Mouse (Mus musculus) liver, postnatal 0 days (tissue): ENCODE measurements around the gene Knstrn. TPM values are rescaled to one million over a fixed set of nuclear protein-coding genes. Genes with fewer than 3 reads are reported as not detected.
A peak's percentile ranks its signal among the peaks of the same experiment; 100 is the strongest.

ENCODE experiments used
- ATAC-seq: fragments of 200-750 bp; cut with Nextera tagmentation; 2 replicates; pipeline ENCODE4 v1.8.0; 2017; ENCODE audit warnings: mild to moderate bottlenecking, moderate library complexity
- DNase-seq: peaks from one replicate; pipeline ENCODE4 v3.0.0-alpha.2; 2016
- H3K27ac ChIP-seq: fragments of 300-500 bp; sonication (generic); 2 replicates; pipeline ENCODE4 v1.5.1; 2014; ENCODE audit warnings: antibody characterized with exemption, moderate library complexity, mild to moderate bottlenecking, low read depth
- H3K27me3 ChIP-seq: fragments of 300-500 bp; sonication (generic); 2 replicates; pipeline ENCODE4 v1.6.1; 2014; ENCODE audit warnings: low read length, control low read depth, mixed read lengths; ENCODE audit not compliant: insufficient read depth
- H3K36me3 ChIP-seq: fragments of 300-500 bp; sonication (generic); replicated peaks from 2 replicates; pipeline ENCODE4 v1.6.1; 2014; ENCODE audit warnings: mild to moderate bottlenecking, control low read depth, low read length, moderate library complexity, mixed read lengths; ENCODE audit not compliant: insufficient read depth
- H3K4me1 ChIP-seq: fragments of 300-500 bp; sonication (generic); 2 replicates; pipeline ENCODE4 v1.6.1; 2014; ENCODE audit warnings: antibody characterized with exemption, mild to moderate bottlenecking, control low read depth; ENCODE audit not compliant: insufficient read depth
- H3K4me2 ChIP-seq: fragments of 300-500 bp; sonication (generic); 2 replicates; pipeline ENCODE4 v1.6.1; 2014; ENCODE audit warnings: low read depth, mild to moderate bottlenecking, low read length, moderate library complexity, mixed read lengths
- H3K4me3 ChIP-seq: fragments of 300-500 bp; sonication (generic); 2 replicates; pipeline ENCODE4 v1.5.1; 2014; ENCODE audit warnings: low read depth, low read length
- H3K9ac ChIP-seq: fragments of 300-500 bp; sonication (generic); replicated peaks from 2 replicates; pipeline ENCODE4 v1.6.1; 2014; ENCODE audit warnings: mild to moderate bottlenecking, moderate library complexity
- H3K9me3 ChIP-seq: fragments of 300-500 bp; sonication (generic); 2 replicates; pipeline ENCODE4 v1.6.1; 2016; ENCODE audit warnings: mild to moderate bottlenecking, control low read depth, low read length, mixed read lengths
- CTCF ChIP-seq: sonication (generic); IDR thresholded peaks from 2 replicates; pipeline ENCODE4 v1.5.1; 2016; ENCODE audit warnings: antibody characterized with exemption, low read depth
- EP300 ChIP-seq: IDR thresholded peaks from 2 replicates; pipeline ENCODE4 v1.6.1; 2016; ENCODE audit warnings: antibody characterized with exemption, low read depth, mild to moderate bottlenecking
- WGBS: fragments of 180-500 bp; shearing (Covaris S2); extraction: QIAGEN DNeasy Blood & Tissue Kit; methylation state at CpG from one replicate; pipeline ENCODE4 v1.1.7; 2014; ENCODE audit not compliant: insufficient replicate concordance; 5-methylcytosine and 5-hydroxymethylcytosine counted together
- polyA plus RNA-seq: library from polyadenylated mRNA; unstranded; fragments of >200 nt; fragmentation: Nextera tagmentation; extraction: Ambion mirVana; gene quantifications from 2 replicates; pipeline ENCODE4 v1.2.1, GENCODE M21; 2015

The Knstrn gene
- polyA plus RNA-seq, 1 experiment from 2014 or later: 31.4 TPM

DNA sequence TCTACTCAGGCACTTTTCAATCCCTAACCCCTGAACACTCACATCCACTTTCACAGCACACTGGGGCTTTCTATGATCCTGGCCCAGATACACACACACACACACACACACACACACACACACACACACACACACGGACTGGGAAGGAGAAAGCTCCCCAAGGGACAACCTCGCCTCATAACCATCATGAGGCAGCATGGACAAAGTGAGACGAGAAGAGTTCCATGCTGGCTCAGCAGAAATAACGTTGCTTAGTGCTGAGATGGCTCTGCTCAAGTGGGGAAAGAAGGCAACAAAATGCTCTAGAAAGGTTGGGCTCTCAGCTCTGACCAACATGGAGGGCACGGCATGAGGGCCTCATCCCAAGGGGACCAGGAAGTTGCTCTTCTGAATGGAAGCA is 27.4 kb downstream of the Knstrn start:
- Histone ChIP-seq H3K4me3 (no peak overlapping the region), H3K4me2 (no peak overlapping the region), H3K36me3 (peaks cover 2% of the 10 kb centered on the region; the same call in 1 of the 2 replicates), H3K9ac (no peak overlapping the region), H3K27me3 (no peaks in the 10 kb centered on the region), H3K27ac (no peak overlapping the region), H3K9me3 (no peaks in the 10 kb centered on the region), H3K4me1 (peaks cover 9% of the 10 kb centered on the region)
- no peak for DNase-seq
- 0 out of 2 replicates have a peak, but pooled peaks have one; percentile 32 for ATAC-seq
- TF ChIP-seq CTCF (no peak), EP300 (no peak)
- WGBS: 61% methylated on average over 5 of the region's 5 CpGs

DNA sequence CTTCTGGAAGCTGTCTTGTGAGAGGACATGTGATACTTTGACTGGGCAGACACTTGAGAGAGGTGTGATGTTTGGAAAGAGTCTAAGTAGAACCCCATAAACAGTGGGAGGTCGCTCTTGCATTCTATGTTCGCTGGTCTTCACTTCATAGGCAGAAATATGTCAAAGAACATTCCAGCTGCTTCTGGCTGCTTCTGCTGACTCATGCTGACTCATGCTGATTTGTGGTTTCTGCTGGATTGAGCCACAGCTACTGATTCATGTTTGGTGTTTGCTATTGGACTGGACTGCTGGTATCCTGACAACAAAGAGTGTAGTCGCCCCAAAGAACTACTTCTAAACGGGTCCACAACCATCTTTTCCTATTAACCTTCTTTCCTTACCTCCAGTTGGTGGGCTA is 28.0 kb downstream of the Knstrn start:
- WGBS: 71% methylated on average over 4 of the region's 4 CpGs
- H3K4me3 ChIP-seq: no peak overlapping the region
- H3K36me3 ChIP-seq: 0 out of 2 replicates have a peak, but pooled peaks cover 2% of the 10 kb centered on the region
- no peaks in the 10 kb centered on the region for H3K9me3 ChIP-seq
- TF ChIP-seq EP300 (peak; percentile 84), CTCF (no peak)
- no peak overlapping the region for H3K9ac ChIP-seq
- H3K4me2 ChIP-seq: 0 out of 2 replicates have a peak overlapping the region, but pooled peaks have one; percentile 8
- ATAC-seq (peak; percentile 70), DNase-seq (peak; percentile 73)
- peaks cover 9% of the 10 kb centered on the region for H3K4me1 ChIP-seq
- no peak overlapping the region for H3K27ac ChIP-seq
- H3K27me3 ChIP-seq: no peaks in the 10 kb centered on the region

DNA sequence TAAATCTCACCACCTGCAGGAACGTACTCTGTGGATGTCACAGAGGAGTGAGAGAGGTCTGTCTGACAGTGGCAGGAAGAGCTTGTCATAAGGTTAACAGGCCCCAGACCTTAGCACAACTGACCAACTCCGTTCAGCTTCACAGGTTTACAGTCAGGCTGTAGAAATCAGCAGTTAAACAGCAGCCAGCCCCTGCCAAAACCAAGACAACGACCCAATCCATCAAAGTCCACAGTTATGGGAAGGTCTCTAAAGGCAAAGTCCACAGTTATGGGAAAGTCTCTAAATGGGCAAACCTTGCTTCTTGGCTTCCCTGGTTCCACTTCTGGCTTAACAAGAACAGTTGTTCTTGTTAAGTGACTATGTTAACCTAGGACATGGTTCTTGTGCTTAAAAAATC is 30.6 kb downstream of the Knstrn start:
- Histone ChIP-seq H3K36me3 (no peaks in the 10 kb centered on the region), H3K4me3 (no peak overlapping the region), H3K4me1 (peaks cover 17% of the 10 kb centered on the region), H3K27ac (no peak overlapping the region), H3K27me3 (no peaks in the 10 kb centered on the region), H3K4me2 (no peak overlapping the region), H3K9ac (no peak overlapping the region), H3K9me3 (no peaks in the 10 kb centered on the region)
- DNase-seq (no peak), ATAC-seq (no peak)
- 74% methylated on average over 3 of the region's 3 CpGs for WGBS
- no peak for TF ChIP-seq EP300
- TF ChIP-seq CTCF: no peak

DNA sequence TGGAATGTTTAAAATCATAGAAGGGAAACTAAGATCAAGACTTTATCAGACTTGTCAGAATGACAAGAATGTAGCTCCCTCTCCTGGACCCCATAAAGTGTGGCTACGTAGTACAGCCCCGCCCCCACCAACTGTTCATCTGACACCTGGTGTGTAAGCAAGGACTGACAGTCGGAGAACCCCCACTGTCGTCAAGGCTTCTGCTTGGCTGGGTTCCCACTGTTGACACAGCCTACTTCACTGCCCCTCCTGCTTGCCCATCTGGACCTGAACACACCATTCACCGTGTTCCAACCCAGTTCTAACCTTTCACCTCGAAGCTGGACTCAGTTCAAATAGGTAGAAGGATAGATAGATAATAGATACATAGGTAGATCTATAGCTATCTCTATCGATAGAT is 32.4 kb downstream of the Knstrn start:
- Histone ChIP-seq H3K4me1 (peaks cover 17% of the 10 kb centered on the region), H3K9me3 (no peaks in the 10 kb centered on the region), H3K9ac (no peak overlapping the region), H3K27ac (no peak overlapping the region), H3K4me2 (no peak overlapping the region), H3K27me3 (no peaks in the 10 kb centered on the region), H3K4me3 (no peak overlapping the region), H3K36me3 (no peaks in the 10 kb centered on the region)
- ATAC-seq (peak; percentile 91), DNase-seq (peak; percentile 78)
- 42% methylated on average over 7 of the region's 7 CpGs for WGBS
- no peak for TF ChIP-seq EP300
- TF ChIP-seq CTCF: peak; percentile 20; the same call in 1 of the 2 replicates

DNA sequence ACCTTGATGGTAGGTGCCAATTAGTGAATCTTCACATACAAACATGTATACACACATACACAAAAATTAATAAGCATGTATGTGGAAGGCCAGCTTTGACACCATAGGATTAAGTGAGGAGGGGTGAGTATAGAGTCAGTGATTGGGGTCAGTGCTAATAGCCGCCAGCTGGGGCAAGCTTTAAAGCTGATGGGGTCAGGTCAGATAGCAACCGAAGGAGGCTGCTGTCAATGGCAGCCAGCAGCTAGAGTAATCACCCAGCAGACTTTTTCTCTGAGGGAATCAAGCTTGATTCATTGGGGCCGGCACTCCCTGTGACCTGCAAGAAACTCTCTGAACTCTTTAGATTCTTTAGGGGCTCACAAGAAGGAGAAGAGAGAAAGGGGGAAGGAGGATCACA is 38.0 kb downstream of the Knstrn start:
- H3K36me3 ChIP-seq: no peaks in the 10 kb centered on the region
- no peak overlapping the region for H3K9ac ChIP-seq
- H3K9me3 ChIP-seq: no peaks in the 10 kb centered on the region
- TF ChIP-seq EP300 (no peak), CTCF (no peak)
- no peaks in the 10 kb centered on the region for H3K27me3 ChIP-seq
- ATAC-seq (no peak), DNase-seq (no peak)
- H3K4me3 ChIP-seq: no peak overlapping the region
- H3K27ac ChIP-seq: no peak overlapping the region
- H3K4me2 ChIP-seq: no peak overlapping the region
- WGBS: 65% methylated on average over 3 of the region's 3 CpGs
- H3K4me1 ChIP-seq: peaks cover 9% of the 10 kb centered on the region; the same call in 1 of the 2 replicates

DNA sequence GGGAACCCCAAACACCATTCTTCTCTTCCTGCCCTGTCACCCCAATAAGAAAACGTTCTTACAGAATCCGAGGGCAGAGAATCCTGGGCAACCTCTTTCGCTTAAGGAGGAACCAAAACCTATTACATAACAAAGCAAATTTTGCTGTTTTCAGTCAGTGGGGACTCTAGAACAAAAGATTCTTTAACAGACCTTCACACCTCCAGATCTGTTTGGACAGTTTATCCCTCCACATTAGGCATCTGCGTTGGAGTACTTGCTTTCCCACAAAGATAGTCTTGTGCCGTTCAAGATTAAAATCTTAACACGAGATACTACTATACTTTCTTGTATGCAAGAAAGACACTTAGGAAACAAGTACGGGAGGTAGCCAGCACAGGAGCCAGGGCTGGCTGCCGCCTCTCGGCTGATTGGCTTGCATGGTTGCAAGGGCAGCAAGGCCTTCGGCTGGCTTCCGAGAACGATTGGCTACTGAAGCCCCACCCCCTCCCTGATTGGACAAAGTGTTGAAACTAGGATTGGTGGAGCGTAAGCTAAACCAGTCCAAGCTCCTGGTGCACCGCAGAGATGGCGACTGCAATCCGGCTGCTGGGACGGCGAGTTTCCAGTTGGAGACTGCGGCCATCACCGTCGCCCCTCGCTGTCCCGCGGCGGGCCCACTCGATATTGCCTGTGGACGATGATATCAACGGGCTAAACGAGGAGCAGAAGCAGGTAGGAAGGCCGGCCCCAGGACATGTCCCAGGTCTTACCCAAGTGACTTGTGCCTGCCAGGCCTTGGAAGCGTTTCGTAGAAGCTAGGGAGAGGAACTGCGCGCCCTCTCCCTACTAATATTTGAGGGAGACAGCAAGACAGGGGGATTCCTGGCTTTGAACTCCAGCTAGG is 47.9 kb downstream of the Knstrn start, which contains the start of gene Ivd:
Gene Ivd (plus strand): TSS at position 501 of the 886 bp plus-strand sequence.
- H3K4me2 ChIP-seq: peak within 1 kb of the TSS; percentile 91
- H3K9ac ChIP-seq: peak within 1 kb of the TSS; percentile 80
- WGBS: under 1% methylated on average over 34 of the region's 34 CpGs
- peak; percentile 91 for DNase-seq
- peaks cover 16% of the 10 kb centered on the region for H3K4me1 ChIP-seq
- H3K4me3 ChIP-seq: peak within 1 kb of the TSS; percentile 66
- H3K27me3 ChIP-seq: no peaks in the 10 kb centered on the region
- peak within 1 kb of the TSS; percentile 85 for H3K27ac ChIP-seq
- no peaks in the 10 kb centered on the region for H3K36me3 ChIP-seq
- no peaks in the 10 kb centered on the region for H3K9me3 ChIP-seq
- ATAC-seq: peak; percentile 100
- TF ChIP-seq EP300 (peak; percentile 65; the same call in 1 of the 2 replicates), CTCF (no peak)
